Mouse (Mus musculus): ENCODE measurements at regions not wholly inside any gene's neighbourhood (a gene's known extent, or its start where the extent isn't known, plus 50 kb on each side); places are given as distances from the start of the nearest gene placed in this dataset.

DNA sequence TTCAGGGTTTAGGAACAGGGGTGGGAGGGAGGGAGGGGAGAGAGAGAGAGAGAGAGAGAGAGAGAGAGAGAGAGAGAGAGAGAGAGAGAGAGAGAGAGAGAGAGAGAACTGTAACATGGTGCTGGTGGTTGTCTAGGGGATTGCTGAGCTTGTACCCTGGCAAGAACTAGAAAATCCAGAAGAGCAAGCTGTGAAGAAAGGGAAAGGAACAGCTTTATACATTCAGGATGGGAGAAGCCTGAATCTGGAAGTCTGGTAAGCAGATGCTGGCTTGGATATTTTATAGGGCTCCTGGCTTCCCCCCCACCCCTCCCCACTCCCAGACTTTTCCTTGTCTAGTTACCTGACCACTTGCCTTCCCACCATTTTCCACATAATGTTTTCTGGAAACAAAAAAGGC, 224.2 kb upstream of the Acvr2a start:
- TF ChIP-seq CTCF (IDR thresholded peaks at IDR 0.05; ENCODE audit: borderline replicate concordance, insufficient read depth, low read length) (no peak), POLR2A (IDR thresholded peaks at IDR 0.05; ENCODE audit: low read depth, low read length) (no peak)

Data from embryonic fibroblast, embryonic 13.5 days (primary cell).